Mouse (Mus musculus) liver, embryonic 14.5 days (tissue): Measurements from ENCODE around the gene Prima1.

Experiments used
- CTCF ChIP-seq: IDR thresholded peaks from 2 replicates; pipeline ENCODE4 v1.5.1; 2016; ENCODE audit warnings: antibody characterized with exemption, low read depth, control low read depth
- EP300 ChIP-seq: IDR thresholded peaks from 2 replicates; pipeline ENCODE4 v1.6.1; 2016; ENCODE audit warnings: antibody characterized with exemption, low read depth

DNA sequence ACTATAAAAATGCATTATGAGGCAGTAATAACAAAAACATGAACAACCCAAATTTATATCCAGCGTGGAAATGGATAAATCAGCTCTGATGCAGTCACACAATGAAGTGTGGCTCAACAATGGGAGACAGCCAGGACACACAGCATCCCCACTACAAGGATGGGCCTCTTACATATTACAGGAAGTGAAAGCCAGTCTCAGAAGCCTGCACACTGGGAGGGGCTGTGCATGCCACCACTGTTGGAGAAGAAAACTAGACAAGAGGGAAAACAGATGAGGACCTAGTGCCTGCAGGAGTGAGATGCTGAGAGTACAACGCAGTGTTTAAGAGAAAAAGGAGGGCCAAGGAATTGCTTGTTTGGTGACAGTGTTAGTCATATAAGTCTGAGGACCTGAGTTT, 31.8 kb upstream of the Prima1 start:
- no peak for TF ChIP-seq CTCF
- no peak for TF ChIP-seq EP300
